Mouse (Mus musculus): ENCODE data around the gene Tm4sf19. TPM values are rescaled to one million over a fixed set of nuclear protein-coding genes. Genes with fewer than 3 reads are reported as not detected.

The Tm4sf19 gene
- polyA plus RNA-seq, 1 experiment from 2014 or later: not detected

GRCm38 (mm10) chr16:32450133-32450532 is 49.8 kb downstream of the Tm4sf19 start:
- WGBS (ENCODE audit: insufficient replicate concordance): 84% methylated on average over 2 of the region's 2 CpGs
- H3K4me2 ChIP-seq (ENCODE audit: low read depth, low read length): peak overlapping the region; percentile 67
- no peak for ATAC-seq (ENCODE audit: low read depth)
- no peaks in the 10 kb centered on the region for H3K27me3 ChIP-seq (ENCODE audit: control insufficient read depth, insufficient read depth, low read depth, low read length)
- peak overlapping the region; percentile 92 for H3K27ac ChIP-seq (ENCODE audit: low read length)
- H3K4me1 ChIP-seq (ENCODE audit: control insufficient read depth, low read depth, low read length): peaks cover 61% of the 10 kb centered on the region
- peaks cover 21% of the 10 kb centered on the region for H3K36me3 ChIP-seq (ENCODE audit: control insufficient read depth, insufficient read depth)
- peak overlapping the region; percentile 54 for H3K9ac ChIP-seq (ENCODE audit: low read depth, low read length)
- H3K4me3 ChIP-seq (ENCODE audit: low read depth, low read length): peak overlapping the region; percentile 39
- no peaks in the 10 kb centered on the region for H3K9me3 ChIP-seq (replicated peaks; ENCODE audit: control insufficient read depth, low read length)

GRCm38 (mm10) chr16:32453102-32453501 is 52.8 kb downstream of the Tm4sf19 start:
- Histone ChIP-seq H3K9ac (ENCODE audit: low read depth, low read length) (no peak overlapping the region), H3K27ac (ENCODE audit: low read length) (peak overlapping the region; percentile 73), H3K4me2 (ENCODE audit: low read depth, low read length) (no peak overlapping the region), H3K9me3 (replicated peaks; ENCODE audit: control insufficient read depth, low read length) (no peaks in the 10 kb centered on the region), H3K4me3 (ENCODE audit: low read depth, low read length) (no peak overlapping the region), H3K27me3 (ENCODE audit: control insufficient read depth, insufficient read depth, low read depth, low read length) (no peaks in the 10 kb centered on the region), H3K4me1 (ENCODE audit: control insufficient read depth, low read depth, low read length) (peaks cover 57% of the 10 kb centered on the region), H3K36me3 (ENCODE audit: control insufficient read depth, insufficient read depth) (peaks cover 36% of the 10 kb centered on the region)
- 82% methylated on average over 8 of the region's 8 CpGs for WGBS (ENCODE audit: insufficient replicate concordance)
- peak; percentile 69 for ATAC-seq (ENCODE audit: low read depth)

- peaks cover 42% of the 10 kb centered on the region for H3K4me1 ChIP-seq (ENCODE audit: control insufficient read depth, low read depth, low read length)
- H3K9me3 ChIP-seq (replicated peaks; ENCODE audit: control insufficient read depth, low read length): no peaks in the 10 kb centered on the region
- no peak for ATAC-seq (ENCODE audit: low read depth)
- H3K27ac ChIP-seq (ENCODE audit: low read length): no peak overlapping the region
- WGBS (ENCODE audit: insufficient replicate concordance): 93% methylated on average over 5 of the region's 5 CpGs
- H3K36me3 ChIP-seq (ENCODE audit: control insufficient read depth, insufficient read depth): peaks cover 40% of the 10 kb centered on the region
- H3K4me2 ChIP-seq (ENCODE audit: low read depth, low read length): no peak overlapping the region
- H3K27me3 ChIP-seq (ENCODE audit: control insufficient read depth, insufficient read depth, low read depth, low read length): no peaks in the 10 kb centered on the region
- no peak overlapping the region for H3K9ac ChIP-seq (ENCODE audit: low read depth, low read length)
- H3K4me3 ChIP-seq (ENCODE audit: low read depth, low read length): no peak overlapping the region
Measured at GRCm38 (mm10) chr16:32454646-32455045, 54.3 kb downstream of the Tm4sf19 start.

GRCm38 (mm10) chr16:32456086-32456485 is 55.8 kb downstream of the Tm4sf19 start:
- Histone ChIP-seq H3K27ac (ENCODE audit: low read length) (no peak overlapping the region), H3K9me3 (replicated peaks; ENCODE audit: control insufficient read depth, low read length) (no peaks in the 10 kb centered on the region), H3K4me3 (ENCODE audit: low read depth, low read length) (no peak overlapping the region), H3K9ac (ENCODE audit: low read depth, low read length) (no peak overlapping the region), H3K36me3 (ENCODE audit: control insufficient read depth, insufficient read depth) (peaks cover 40% of the 10 kb centered on the region), H3K4me1 (ENCODE audit: control insufficient read depth, low read depth, low read length) (peaks cover 28% of the 10 kb centered on the region), H3K27me3 (ENCODE audit: control insufficient read depth, insufficient read depth, low read depth, low read length) (no peaks in the 10 kb centered on the region), H3K4me2 (ENCODE audit: low read depth, low read length) (no peak overlapping the region)
- peak; percentile 58 for ATAC-seq (ENCODE audit: low read depth)

GRCm38 (mm10) chr16:32456761-32457160 is 56.5 kb downstream of the Tm4sf19 start:
- WGBS (ENCODE audit: insufficient replicate concordance): 74% methylated on average over 1 of the region's 1 CpGs
- Histone ChIP-seq H3K27me3 (ENCODE audit: control insufficient read depth, insufficient read depth, low read depth, low read length) (no peaks in the 10 kb centered on the region), H3K36me3 (ENCODE audit: control insufficient read depth, insufficient read depth) (peaks cover 37% of the 10 kb centered on the region), H3K27ac (ENCODE audit: low read length) (no peak overlapping the region), H3K4me3 (ENCODE audit: low read depth, low read length) (no peak overlapping the region), H3K9ac (ENCODE audit: low read depth, low read length) (no peak overlapping the region), H3K9me3 (replicated peaks; ENCODE audit: control insufficient read depth, low read length) (no peaks in the 10 kb centered on the region), H3K4me1 (ENCODE audit: control insufficient read depth, low read depth, low read length) (peaks cover 21% of the 10 kb centered on the region), H3K4me2 (ENCODE audit: low read depth, low read length) (no peak overlapping the region)
- no peak for ATAC-seq (ENCODE audit: low read depth)

Other genes with a start within 250 kb of the Tm4sf19 start
- 22.8 and 23.3 TPM in 2 replicates for gene Nrros, start 234.9 kb upstream of the Tm4sf19 start, polyA plus RNA-seq (2015; fragmentation: Nextera tagmentation; extraction: Ambion mirVana)
- 0.90 and 1.1 TPM in 2 replicates for gene Bex6, start 220.7 kb upstream of the Tm4sf19 start, polyA plus RNA-seq (2015; fragmentation: Nextera tagmentation; extraction: Ambion mirVana)
- gene Fbxo45, start 153.3 kb upstream of the Tm4sf19 start, polyA plus RNA-seq (2015; fragmentation: Nextera tagmentation; extraction: Ambion mirVana): 1.5 and 1.6 TPM in 2 replicates
- gene Wdr53, start 153.3 kb upstream of the Tm4sf19 start, polyA plus RNA-seq (2015; fragmentation: Nextera tagmentation; extraction: Ambion mirVana): 9.8 and 11.4 TPM in 2 replicates
- not detected in 2 replicates for gene Smco1, start 129.0 kb upstream of the Tm4sf19 start, polyA plus RNA-seq (2015; fragmentation: Nextera tagmentation; extraction: Ambion mirVana)
- gene Rnf168, start 123.0 kb upstream of the Tm4sf19 start, polyA plus RNA-seq (2015; fragmentation: Nextera tagmentation; extraction: Ambion mirVana): 10.9 and 11.9 TPM in 2 replicates
- 10.2 TPM in 2 replicates for gene Ubxn7, start 68.2 kb upstream of the Tm4sf19 start, polyA plus RNA-seq (2015; fragmentation: Nextera tagmentation; extraction: Ambion mirVana)
- 4.8 and 5.0 TPM in 2 replicates for gene Tctex1d2, start 19.2 kb downstream of the Tm4sf19 start, polyA plus RNA-seq (2015; fragmentation: Nextera tagmentation; extraction: Ambion mirVana)
- 38.1 and 42.1 TPM in 2 replicates for gene Pcyt1a, start 30.4 kb downstream of the Tm4sf19 start, polyA plus RNA-seq (2015; fragmentation: Nextera tagmentation; extraction: Ambion mirVana)
- gene Slc51a, start 87.4 kb downstream of the Tm4sf19 start, polyA plus RNA-seq (2015; fragmentation: Nextera tagmentation; extraction: Ambion mirVana): 0.25 and 1.3 TPM in 2 replicates
- gene Zdhhc19, start 95.8 kb downstream of the Tm4sf19 start, polyA plus RNA-seq (2015; fragmentation: Nextera tagmentation; extraction: Ambion mirVana): not detected in 2 replicates
- gene Tfrc, start 208.4 kb downstream of the Tm4sf19 start, polyA plus RNA-seq (2015; fragmentation: Nextera tagmentation; extraction: Ambion mirVana): 317 and 331 TPM in 2 replicates
- gene Tnk2, start 243.4 kb downstream of the Tm4sf19 start, polyA plus RNA-seq (2015; fragmentation: Nextera tagmentation; extraction: Ambion mirVana): 2.7 and 2.8 TPM in 2 replicates